Mouse (Mus musculus): ENCODE results near the gene Gstt1. TPM values are rescaled to one million over a fixed set of nuclear protein-coding genes. Genes with fewer than 3 reads are reported as not detected.
A peak's percentile ranks its signal among the peaks of the same experiment; 100 is the strongest.
"Not testable (repeated sequence)": the region's sequence is repeated elsewhere in the genome, so short reads cannot be mapped to it uniquely, and the experiment has no call there.

The Gstt1 gene
- polyA plus RNA-seq (2016; fragmentation: Nextera tagmentation; extraction: Ambion mirVana) = 6.7 and 8.7 TPM in 2 replicates

DNA sequence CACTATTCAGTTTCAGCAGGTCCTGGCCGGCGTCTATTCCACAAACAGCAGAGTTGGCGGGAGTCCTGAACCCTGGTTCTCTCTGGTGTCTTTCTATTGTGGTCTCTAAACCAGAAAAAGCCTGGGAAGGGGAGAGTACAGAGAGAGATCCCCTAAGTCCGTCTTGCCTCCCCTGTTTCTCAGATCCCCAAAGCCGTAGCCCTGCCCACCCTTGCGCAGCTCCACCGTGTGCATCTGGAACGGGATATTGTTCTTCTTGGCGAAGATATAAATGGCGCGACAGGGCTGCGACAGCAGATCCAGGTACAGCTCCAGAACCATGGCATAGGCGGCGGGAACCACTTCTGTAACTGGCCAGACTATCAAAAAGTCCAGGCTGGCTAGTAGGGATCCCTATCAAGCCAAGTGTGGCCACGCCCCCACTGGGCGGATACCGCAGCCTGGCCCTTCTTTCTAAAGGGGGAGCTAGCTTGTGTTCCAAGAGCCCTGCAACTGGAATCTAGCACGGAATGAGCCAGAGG lies at the start of gene Gstt1:
Gene Gstt1, minus strand, starts transcription at position 409 of the 521 bp plus-strand sequence.
- Histone ChIP-seq H3K27ac (no peak within 1 kb of the TSS), H3K36me3 (no peaks in the 10 kb centered on the region), H3K4me3 (peak within 1 kb of the TSS; percentile 37), H3K4me1 (peaks cover 12% of the 10 kb centered on the region), H3K9me3 (replicated peaks) (no peaks in the 10 kb centered on the region), H3K4me2 (replicated peaks) (peak within 1 kb of the TSS; percentile 77), H3K27me3 (peaks cover 9% of the 10 kb centered on the region), H3K9ac (peak within 1 kb of the TSS; percentile 37)
- 4% methylated on average over 18 of the region's 18 CpGs for WGBS
- ATAC-seq (ENCODE audit: low FRiP score) = peak; percentile 54

DNA sequence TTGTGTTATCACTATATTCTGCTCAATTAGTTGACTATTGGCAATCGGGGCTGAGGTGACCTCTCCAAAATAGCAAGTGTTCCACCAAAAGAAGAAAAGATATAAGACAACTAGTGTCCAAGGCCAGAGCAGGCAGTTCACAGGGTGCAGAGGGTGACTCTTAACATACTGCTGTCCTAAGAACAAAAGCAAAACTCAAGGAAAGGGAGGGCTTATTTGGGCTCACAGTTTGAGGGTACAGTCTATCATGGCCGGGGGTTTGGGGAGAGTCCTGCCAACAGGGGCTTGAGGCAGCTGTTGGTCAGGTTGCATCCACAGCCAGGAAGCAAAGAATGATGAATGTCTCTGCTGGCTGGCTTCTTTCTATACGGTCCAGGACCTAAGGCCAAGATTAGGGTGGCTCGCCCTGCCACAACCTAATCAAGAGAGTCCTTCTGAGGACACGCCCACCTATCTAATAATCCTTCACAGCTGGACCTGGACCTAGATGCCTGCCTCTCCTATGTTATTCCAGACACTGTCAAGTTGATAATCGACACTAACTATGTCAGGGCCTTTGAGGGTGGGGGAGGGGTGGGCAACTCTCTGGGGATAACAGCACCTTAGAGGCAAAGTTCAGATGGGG lies 47.0 kb upstream of the Gstt1 start:
- Histone ChIP-seq H3K27ac (no peak overlapping the region), H3K9me3 (replicated peaks) (no peaks in the 10 kb centered on the region), H3K4me2 (replicated peaks) (no peak overlapping the region), H3K27me3 (no peaks in the 10 kb centered on the region), H3K9ac (no peak overlapping the region), H3K4me3 (no peak overlapping the region), H3K4me1 (peaks cover 8% of the 10 kb centered on the region; the same call in 1 of the 2 replicates), H3K36me3 (no peaks in the 10 kb centered on the region)
- 72% methylated on average over 6 of the region's 6 CpGs for WGBS
- no peak for ATAC-seq (ENCODE audit: low FRiP score)

DNA sequence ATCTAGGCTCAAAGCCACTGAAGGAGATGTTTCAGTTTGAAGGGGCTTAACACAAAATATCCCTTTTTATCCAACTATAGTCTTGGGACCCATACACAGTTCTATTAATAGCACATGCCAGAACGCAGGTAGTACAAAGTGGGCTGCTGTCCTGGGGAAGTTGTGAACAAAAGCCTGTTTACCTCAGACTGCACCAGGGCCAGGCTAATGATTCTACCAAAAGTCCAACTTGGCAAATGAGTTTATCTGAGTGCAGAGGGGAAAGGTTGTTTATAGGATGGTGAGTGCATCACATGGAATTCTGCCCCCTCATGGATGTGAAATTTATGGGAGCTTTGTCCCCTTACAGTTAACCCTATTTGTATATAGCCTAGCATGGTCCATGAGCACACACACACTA lies 46.4 kb upstream of the Gstt1 start:
- no peaks in the 10 kb centered on the region; the same call in 1 of the 2 replicates for H3K27me3 ChIP-seq
- 79% methylated on average over 1 of the region's 1 CpGs for WGBS
- no peak overlapping the region for H3K4me3 ChIP-seq
- H3K27ac ChIP-seq = no peak overlapping the region
- no peaks in the 10 kb centered on the region for H3K9me3 ChIP-seq (replicated peaks)
- no peak overlapping the region for H3K4me2 ChIP-seq (replicated peaks)
- no peak for ATAC-seq (ENCODE audit: low FRiP score)
- no peaks in the 10 kb centered on the region for H3K36me3 ChIP-seq
- peaks cover 8% of the 10 kb centered on the region; the same call in 1 of the 2 replicates for H3K4me1 ChIP-seq
- H3K9ac ChIP-seq = no peak overlapping the region

DNA sequence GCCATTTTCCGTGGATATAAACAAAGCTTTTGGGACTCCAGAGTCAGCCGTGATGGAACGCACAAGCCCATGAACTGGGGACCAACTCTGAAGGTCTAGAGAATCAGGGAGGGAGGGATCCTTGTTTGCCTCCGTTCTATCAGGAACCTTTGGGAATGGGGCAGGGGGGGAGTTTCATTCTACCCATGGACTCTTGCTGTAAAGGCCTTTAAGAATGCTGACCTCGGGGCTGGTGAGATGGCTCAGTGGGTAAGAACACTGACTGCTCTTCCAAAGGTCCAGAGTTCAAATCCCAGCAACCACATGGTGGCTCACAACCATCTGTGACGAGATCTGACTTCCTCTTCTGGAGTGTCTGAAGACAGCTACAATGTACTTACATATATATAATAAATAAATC lies 45.5 kb upstream of the Gstt1 start:
- 85% methylated on average over 6 of the region's 6 CpGs for WGBS

DNA sequence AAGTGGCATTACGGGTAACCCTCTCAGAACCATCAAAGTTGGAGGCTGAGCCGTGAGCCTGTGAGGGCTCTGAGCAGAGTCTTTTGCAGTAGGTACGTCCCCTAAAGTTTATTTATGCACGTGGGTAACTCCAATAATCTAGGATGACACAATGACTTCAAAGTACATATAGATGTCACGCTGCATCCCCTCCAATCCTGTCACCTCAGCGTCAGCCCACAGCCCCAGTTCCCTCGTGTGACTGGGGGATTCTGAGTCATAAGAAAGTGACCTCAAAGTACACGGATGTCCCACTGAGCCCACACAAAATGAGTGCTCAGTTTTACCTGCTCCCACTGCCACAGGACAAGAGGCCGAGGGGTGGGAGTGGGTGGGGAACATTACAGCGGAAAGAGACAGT lies 40.7 kb upstream of the Gstt1 start:
- Histone ChIP-seq H3K4me1 (peaks cover 26% of the 10 kb centered on the region), H3K4me2 (replicated peaks) (no peak overlapping the region), H3K4me3 (no peak overlapping the region), H3K9me3 (replicated peaks) (no peaks in the 10 kb centered on the region), H3K36me3 (no peaks in the 10 kb centered on the region), H3K27ac (no peak overlapping the region), H3K9ac (no peak overlapping the region), H3K27me3 (peaks cover 11% of the 10 kb centered on the region)
- 85% methylated on average over 10 of the region's 10 CpGs for WGBS
- no peak for ATAC-seq (ENCODE audit: low FRiP score)

More for the DNA sequence above, 45.5 kb upstream of the Gstt1 start:
- H3K27me3 ChIP-seq; H3K4me1 ChIP-seq; ATAC-seq (ENCODE audit: low FRiP score); H3K9me3 ChIP-seq (replicated peaks); H3K27ac ChIP-seq; H3K4me2 ChIP-seq (replicated peaks); H3K36me3 ChIP-seq; H3K4me3 ChIP-seq; H3K9ac ChIP-seq: not testable (repeated sequence)

DNA sequence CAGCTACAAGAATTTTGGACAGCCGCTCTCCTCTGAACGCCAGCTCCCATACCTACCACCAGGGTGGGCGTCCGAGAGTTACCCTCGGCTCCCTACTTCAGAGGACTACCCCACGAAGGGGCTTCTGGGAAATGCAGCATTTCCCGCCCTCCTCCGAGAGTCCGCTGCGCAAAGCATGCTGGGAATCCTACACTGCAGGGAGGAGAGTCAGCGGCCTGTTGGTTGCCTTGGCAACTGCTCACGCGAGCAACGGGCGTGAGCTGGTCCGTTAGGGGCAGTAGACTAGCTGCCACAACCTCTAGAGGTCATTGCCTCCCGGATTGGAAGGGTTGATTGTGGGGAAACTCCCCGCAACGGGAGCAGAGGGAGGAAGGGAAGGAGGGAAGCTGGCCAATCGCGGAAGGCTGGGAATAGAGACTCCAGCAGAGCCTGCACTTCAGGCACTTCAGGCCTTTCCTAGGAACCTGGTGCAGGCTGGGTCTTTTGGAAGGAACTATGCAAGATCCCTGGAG lies 38.9 kb upstream of the Gstt1 start, which contains the start of gene Gstt2:
Gene Gstt2, minus strand, starts transcription at position 177 of the 512 bp plus-strand sequence.
- H3K4me1 ChIP-seq = peaks cover 34% of the 10 kb centered on the region

DNA sequence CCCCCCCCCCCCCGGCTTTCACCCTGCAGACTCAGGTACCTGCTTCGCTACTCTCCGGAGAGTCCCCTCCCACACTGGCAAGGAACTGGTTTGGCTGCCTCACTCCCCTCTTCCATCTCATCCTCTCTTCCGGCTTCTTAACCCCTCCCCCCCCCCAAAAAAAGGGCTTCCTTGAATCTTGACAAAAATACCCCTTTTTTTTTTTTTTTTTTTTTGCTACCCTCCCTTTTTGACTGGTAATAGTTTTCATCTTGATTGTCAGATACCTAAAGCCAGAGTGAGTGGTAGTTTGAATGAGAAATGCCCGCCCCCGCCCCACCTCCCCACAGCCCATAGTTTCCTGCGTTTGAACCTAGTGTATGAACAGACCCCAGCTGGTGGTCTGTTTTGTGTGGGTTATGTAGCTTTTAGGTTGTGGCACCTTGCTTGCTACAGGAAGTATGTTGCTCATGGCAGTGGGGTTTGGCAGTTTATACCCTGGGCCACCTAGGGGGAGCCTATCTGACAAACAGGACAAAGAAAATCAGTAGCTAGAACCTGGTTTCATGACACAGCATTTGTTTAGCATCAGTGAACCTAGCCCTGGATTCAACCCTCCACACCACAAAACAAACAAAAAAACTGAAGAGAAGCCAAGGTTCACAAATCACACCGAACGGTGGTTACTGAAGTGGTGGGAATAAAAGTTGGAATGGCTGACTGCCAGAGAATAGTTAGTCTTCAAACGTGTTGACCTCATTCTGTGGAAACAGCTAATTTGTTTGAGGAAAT lies 37.6 kb upstream of the Gstt1 start:
- Histone ChIP-seq H3K9ac (no peak overlapping the region), H3K4me3 (peak overlapping the region; percentile 14; the same call in 1 of the 2 replicates), H3K9me3 (replicated peaks) (no peaks in the 10 kb centered on the region), H3K27ac (no peak overlapping the region), H3K36me3 (no peaks in the 10 kb centered on the region), H3K4me2 (replicated peaks) (peak overlapping the region; percentile 46), H3K27me3 (peaks cover 35% of the 10 kb centered on the region), H3K4me1 (peaks cover 34% of the 10 kb centered on the region)
- ATAC-seq (ENCODE audit: low FRiP score) = no peak
- 40% methylated on average over 9 of the region's 10 CpGs for WGBS

More for the DNA sequence above, 38.9 kb upstream of the Gstt1 start, which contains the start of gene Gstt2:
- under 1% methylated on average over 21 of the region's 21 CpGs for WGBS
- Histone ChIP-seq H3K36me3 (no peaks in the 10 kb centered on the region), H3K9ac (peak within 1 kb of the TSS; percentile 56), H3K9me3 (replicated peaks) (no peaks in the 10 kb centered on the region), H3K27ac (peak within 1 kb of the TSS; percentile 84), H3K27me3 (peaks cover 29% of the 10 kb centered on the region), H3K4me2 (replicated peaks) (peak within 1 kb of the TSS; percentile 60), H3K4me3 (peak within 1 kb of the TSS; percentile 42)
- ATAC-seq (ENCODE audit: low FRiP score) = peak; percentile 90

DNA sequence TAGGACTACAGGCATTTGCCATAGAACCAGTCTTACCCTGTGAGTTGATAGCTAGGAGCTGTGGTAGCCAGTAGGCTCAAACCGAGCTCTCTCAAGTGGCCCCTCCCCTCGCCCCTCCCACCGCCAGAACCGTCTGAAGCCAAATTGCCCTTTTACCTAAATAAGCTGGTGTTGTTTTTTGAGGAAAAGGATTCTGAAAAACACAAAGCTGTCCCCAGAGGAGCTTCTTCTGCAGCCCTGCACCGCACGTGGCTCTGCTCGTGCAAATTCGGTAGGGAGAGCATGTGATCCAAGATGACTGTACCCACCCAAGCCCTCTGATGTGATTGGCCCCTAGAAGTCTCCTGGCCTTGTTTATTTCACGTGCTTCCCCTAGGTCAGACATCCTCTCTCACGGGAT lies 36.9 kb upstream of the Gstt1 start:
- no peak overlapping the region for H3K27ac ChIP-seq
- no peak for ATAC-seq (ENCODE audit: low FRiP score)
- H3K4me3 ChIP-seq = peak overlapping the region; percentile 14; the same call in 1 of the 2 replicates
- H3K9me3 ChIP-seq (replicated peaks) = no peaks in the 10 kb centered on the region
- 1% methylated on average over 10 of the region's 10 CpGs for WGBS
- no peak overlapping the region for H3K9ac ChIP-seq
- H3K4me2 ChIP-seq (replicated peaks) = peak overlapping the region; percentile 46
- H3K4me1 ChIP-seq = peaks cover 34% of the 10 kb centered on the region
- peaks cover 35% of the 10 kb centered on the region for H3K27me3 ChIP-seq
- H3K36me3 ChIP-seq = no peaks in the 10 kb centered on the region

DNA sequence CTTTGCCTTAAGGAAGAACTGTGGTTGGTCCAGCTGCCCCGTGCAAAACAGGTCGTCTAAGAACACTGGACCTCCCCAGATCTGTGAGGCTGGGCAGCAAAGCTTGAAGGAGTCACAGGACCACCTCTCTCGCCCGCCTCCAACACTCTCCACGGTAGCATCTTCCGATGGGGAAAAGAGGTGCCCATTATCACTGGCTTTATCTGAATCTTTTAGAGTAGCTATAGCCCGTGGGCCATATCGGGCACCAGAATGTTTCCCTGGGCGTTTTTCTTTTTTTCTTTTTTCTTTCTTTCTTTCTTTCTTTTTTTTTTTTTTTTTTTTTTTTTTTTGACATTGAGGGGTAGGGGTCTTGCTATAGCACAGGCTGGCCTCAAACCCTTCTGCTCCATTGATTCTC lies 36.3 kb upstream of the Gstt1 start:
- Histone ChIP-seq H3K36me3 (no peaks in the 10 kb centered on the region), H3K9ac (0 out of 2 replicates have a peak overlapping the region, but pooled peaks have one; percentile 27), H3K4me1 (peaks cover 34% of the 10 kb centered on the region), H3K9me3 (replicated peaks) (no peaks in the 10 kb centered on the region), H3K27me3 (peaks cover 35% of the 10 kb centered on the region), H3K4me3 (peak overlapping the region; percentile 34), H3K27ac (no peak overlapping the region), H3K4me2 (replicated peaks) (peak overlapping the region; percentile 52)
- 7% methylated on average over 9 of the region's 9 CpGs for WGBS
- no peak for ATAC-seq (ENCODE audit: low FRiP score)

DNA sequence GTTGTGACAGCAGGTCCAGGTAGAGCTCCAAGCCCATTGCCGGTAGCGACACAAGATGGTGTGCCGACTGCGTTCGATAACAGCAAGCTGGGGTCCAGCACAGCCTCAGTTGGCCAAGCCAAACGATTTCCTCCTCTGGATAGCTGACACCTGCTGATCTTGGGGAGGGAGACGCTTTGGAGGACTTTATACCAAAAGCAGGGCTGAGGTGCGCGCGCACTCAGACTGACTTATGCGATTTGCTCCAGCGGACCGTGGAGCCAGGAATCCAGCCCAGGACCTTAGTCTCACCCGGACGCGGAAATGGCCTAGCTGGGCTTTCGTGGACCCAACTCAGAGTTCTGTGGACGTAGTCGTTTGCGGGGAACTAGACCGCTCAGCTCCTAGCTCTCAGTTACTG lies 35.9 kb upstream of the Gstt1 start:
- no peaks in the 10 kb centered on the region for H3K36me3 ChIP-seq
- H3K4me2 ChIP-seq (replicated peaks) = peak overlapping the region; percentile 52
- 2% methylated on average over 21 of the region's 21 CpGs for WGBS
- H3K27me3 ChIP-seq = peaks cover 35% of the 10 kb centered on the region
- ATAC-seq (ENCODE audit: low FRiP score) = no peak
- peaks cover 34% of the 10 kb centered on the region for H3K4me1 ChIP-seq
- no peaks in the 10 kb centered on the region for H3K9me3 ChIP-seq (replicated peaks)
- H3K4me3 ChIP-seq = peak overlapping the region; percentile 34
- H3K27ac ChIP-seq = no peak overlapping the region
- 0 out of 2 replicates have a peak overlapping the region, but pooled peaks have one; percentile 27 for H3K9ac ChIP-seq

DNA sequence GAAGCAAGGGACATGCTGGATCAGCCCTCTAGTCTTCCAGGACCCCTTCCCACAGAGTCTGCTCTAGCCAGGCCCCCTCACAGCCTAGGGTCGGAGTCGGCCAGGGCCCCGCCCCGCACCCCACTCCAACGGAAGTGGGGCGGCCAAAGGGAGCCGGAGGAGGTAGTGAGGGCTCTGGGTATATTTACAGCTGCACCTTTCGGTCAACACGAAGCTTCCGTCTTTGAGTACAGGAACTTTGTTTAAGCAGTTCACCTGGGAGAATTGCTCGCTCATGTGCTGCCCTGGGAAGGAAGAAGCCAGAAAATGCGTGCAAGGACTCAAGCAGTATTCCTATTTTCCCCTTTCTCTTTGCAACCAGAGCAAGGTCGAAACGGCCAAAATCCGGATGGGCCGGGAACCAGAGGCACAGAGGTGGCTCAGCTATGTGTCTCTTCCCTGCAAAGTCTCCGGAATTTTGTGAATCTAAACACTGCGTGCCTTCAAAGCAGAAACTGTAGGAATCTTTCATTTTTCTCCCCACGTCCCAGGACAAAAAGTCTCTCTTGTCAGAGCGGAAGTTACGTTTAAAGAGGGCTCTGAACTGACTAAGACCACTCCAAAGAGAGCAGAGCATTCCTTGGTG lies 35.2 kb upstream of the Gstt1 start:
- no peaks in the 10 kb centered on the region for H3K36me3 ChIP-seq
- H3K4me3 ChIP-seq = peak overlapping the region; percentile 34
- 15% methylated on average over 21 of the region's 21 CpGs for WGBS
- no peak overlapping the region for H3K27ac ChIP-seq
- no peaks in the 10 kb centered on the region for H3K9me3 ChIP-seq (replicated peaks)
- ATAC-seq (ENCODE audit: low FRiP score) = no peak
- H3K27me3 ChIP-seq = peaks cover 35% of the 10 kb centered on the region
- H3K9ac ChIP-seq = no peak overlapping the region
- H3K4me2 ChIP-seq (replicated peaks) = peak overlapping the region; percentile 52
- peaks cover 34% of the 10 kb centered on the region for H3K4me1 ChIP-seq
